Mouse (Mus musculus) heart, postnatal 0 days (tissue): ENCODE results near the gene Cyfip2.

Experiments
- CTCF ChIP-seq: IDR thresholded peaks from 2 replicates; pipeline ENCODE4 v1.5.1; 2016; ENCODE audit warnings: antibody characterized with exemption, control low read depth, low read depth
- EP300 ChIP-seq: IDR thresholded peaks from 2 replicates; pipeline ENCODE4 v1.6.1; 2016; ENCODE audit warnings: antibody characterized with exemption, low read depth

DNA sequence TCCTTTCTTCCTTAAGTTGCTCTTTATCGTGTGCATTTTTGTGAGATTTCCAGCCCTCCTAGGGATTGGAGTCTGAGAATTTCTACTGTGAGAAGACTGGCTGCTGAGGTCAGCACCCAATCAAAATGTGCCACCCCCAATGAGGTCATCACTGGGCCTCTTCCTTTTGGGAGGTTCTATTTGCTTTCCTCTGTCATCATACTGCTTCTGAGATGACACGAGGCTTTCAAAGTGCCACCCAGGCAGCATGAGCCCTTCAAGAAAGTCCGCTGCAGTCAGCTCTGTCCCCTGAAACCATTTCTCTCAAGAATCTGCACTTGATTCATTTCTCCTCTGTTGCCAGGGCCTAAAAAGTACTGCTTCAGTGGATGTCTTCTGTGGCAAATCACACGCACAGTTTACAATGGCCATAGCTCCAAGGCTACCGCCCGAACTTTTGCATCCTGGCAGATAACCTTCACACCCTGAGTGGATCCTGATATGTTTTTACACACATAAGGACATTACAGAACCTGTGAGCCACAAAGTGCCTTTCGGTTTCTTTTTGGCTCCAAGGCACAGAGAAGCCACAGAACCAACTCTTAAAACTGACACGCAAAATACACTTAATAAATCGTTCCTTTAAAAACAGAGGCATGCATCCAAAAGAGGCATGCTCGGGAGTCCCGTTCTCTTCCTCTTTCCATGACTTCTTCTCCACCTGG, 4.2 kb downstream of the Cyfip2 start:
- TF ChIP-seq CTCF (no peak), EP300 (no peak)
